Mouse (Mus musculus) thymus, postnatal 0 days (tissue): ENCODE data around the gene Tgfbr3. TPM values are rescaled to one million over a fixed set of nuclear protein-coding genes. Genes with fewer than 3 reads are reported as not detected.

ENCODE experiments used
- DNase-seq: peaks from one replicate; pipeline ENCODE4 v3.0.0-alpha.2; 2015; ENCODE audit warnings: low spot score
- polyA plus RNA-seq: library from polyadenylated mRNA; unstranded; fragments of >200 nt; fragmentation: Nextera tagmentation; extraction: Ambion mirVana; gene quantifications from 2 replicates; pipeline ENCODE4 v1.2.1, GENCODE M21; 2015

Tgfbr3 gene
- polyA plus RNA-seq, 1 experiment from 2014 or later, result 11.5 TPM

DNA sequence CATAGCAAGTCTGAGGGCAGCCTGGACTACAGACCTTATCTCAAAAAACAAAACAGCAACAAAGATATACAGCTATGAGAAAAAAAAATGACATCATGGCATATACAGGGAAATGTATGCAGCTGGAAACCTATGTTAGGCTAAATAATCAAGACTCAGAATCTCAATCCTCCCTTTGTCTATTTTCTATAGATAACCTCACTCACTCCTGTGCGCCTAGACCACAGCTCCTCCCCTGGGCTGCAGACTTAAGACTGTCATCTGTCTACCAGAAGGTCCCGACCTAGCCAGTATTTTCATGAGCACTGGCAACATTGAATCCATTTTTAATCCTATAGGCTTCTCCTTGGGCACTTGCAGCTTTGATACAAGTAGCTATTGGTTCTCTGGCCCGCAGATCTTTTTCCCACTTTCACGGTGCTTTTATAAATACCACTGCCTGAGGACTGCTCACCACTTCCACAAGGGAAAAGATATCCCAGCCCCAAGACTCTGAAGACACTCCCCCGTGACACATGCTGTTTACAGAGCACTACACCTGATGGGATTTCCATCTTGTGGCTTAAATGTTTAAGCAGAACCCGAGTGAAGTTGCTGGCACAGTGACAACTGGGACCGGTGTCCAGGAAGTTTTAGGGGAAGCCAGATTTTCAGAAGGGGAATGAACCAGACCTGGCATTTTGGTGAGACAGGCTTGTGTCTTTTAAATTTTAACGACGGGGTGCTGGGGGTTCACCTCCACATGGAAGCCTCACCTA is 138.7 kb downstream of the Tgfbr3 start:
- no peak for DNase-seq

DNA sequence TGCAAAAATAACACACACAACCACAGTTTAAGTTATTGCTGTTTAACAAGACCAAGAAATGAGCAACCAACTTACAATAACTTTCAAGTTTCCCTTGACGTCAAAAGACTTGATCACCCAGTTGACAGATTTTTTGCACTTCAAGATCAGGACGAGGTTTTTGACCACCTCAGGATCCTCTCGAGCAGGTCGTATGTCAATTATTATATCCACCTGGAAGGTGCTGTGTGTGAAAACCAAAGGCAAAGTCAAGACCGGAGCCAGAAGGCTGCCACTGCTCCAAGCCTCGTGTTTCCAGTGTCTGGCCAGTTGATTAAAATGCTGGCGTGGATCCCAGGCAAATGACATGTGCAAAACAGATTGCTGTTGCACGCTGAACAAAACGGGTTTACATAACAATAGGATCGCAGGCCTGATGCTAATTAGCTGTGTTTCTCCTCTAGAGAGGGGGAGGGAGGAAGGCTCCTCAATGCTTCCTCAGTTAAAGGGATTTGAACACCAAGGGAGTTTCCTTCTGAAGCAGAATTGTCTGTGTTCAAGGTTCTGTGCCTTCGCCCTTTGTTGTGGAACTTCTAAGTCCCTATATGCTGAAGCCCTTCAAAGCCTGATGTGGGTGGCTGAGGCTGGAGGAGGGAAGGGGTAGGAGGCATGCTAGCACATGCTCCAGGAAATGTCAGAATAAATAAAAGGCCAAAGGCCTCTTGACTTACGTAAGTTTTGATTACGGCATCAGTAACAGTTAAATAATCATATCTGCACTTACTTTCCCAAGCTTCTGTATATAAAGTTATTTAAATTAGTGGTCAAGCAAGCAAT is 141.3 kb downstream of the Tgfbr3 start:
- DNase-seq, result peak; percentile 32

DNA sequence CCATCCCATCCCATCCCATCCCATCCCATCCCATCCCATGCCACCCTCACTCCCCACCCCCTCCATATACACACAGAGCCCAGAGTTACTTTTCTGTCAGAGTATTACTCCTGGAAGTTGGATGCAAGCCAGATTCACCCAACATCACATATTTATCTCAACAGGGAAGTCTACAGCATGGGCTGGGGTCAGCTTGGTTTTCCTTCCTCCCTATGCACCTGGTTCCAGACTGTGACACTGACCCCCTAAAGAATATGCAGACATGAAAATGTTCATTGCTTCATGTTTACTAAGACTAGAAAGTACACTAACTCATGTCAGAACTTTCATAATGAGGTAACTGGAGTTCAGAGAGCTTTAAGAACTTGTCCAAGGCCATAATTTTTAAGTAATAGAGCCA is 142.0 kb downstream of the Tgfbr3 start:
- no peak for DNase-seq

DNA sequence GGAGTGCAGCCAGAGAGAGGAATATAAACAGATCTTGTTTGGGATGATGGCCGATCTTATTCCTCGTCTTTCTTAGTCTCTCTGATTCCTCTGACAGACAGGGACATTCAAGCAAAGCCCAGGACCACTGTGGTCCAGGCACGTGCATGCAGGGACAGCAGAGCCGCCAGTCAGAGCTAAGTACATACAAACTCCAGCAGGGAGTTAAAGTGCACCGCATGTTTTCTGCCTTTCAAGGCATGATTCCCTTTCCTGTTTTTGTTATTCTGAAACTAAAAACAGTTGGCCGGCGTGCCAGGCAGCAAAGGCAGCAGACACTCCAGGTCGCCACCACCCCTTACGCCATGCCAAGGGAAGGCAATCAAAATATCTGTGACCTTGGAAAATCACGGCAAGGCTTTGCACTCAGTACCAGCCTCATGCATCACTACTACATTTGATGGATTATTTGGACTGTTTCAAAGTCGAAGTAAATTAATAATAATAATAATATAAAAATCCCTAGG is 143.3 kb downstream of the Tgfbr3 start:
- no peak for DNase-seq

DNA sequence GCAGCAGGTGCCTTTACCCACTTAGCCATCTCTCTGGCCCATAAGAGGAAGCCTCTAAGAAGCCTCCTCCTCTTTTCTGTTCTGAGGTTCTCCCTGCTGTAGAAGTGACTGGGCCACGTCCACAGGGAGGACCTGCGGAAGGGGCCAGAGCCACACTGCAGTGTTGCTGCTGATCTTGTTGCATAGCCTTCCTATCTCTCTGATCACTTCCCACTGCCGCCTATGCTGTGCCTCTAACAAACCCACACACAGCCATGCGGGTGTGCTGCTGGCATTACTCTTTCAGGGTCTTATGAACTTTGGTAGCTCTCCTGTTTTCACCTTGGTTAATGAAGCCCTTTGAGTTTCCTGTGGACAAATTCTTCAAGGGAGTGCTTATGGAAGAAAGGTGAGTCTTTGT is 144.3 kb downstream of the Tgfbr3 start:
- no peak for DNase-seq

DNA sequence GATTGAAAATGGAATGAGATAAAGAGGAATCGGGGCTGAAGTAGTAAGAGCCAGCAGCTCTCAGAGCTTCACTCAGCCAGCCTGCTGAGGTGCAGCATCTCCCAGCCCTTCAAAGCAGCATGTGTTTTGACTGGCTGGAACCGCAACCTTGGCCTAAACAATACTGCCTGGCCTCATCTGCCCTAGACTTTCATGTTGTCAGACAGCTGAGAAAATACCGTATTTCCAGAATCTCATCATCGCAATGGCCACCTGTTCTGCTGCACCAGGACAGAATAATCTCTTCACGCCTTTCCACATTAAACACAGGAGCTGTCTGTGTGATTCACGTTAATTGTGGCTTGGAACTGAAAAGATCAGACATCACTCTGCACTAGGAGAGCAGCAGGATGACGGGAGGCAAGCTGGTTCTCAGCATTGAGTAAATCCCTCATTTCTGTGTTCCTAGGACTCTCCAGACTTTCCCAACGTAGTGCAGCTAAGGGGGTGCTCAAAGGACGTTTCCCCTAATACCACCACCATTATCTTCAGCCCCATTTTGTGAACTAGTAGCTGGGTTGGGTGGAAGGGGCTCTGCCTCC is 145.1 kb downstream of the Tgfbr3 start:
- DNase-seq, result no peak

DNA sequence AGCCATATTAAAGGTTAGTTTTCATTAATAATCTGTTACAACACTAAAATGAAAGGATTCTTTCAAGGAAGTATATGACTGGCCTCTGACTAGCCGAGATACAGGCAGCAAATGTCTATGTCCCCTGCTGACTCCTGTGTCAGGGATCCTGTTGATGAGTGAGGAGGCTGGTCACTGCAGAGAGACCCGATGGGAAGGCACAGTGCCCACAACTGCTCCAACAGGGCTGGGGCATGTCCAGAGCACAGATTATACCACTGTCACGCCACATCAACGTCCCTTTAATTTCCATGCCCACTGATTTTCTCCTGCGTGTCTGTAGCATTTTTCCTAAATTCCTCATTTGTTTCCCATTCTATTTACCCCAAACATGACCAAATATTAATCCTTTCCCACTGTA is 146.0 kb downstream of the Tgfbr3 start:
- no peak for DNase-seq

DNA sequence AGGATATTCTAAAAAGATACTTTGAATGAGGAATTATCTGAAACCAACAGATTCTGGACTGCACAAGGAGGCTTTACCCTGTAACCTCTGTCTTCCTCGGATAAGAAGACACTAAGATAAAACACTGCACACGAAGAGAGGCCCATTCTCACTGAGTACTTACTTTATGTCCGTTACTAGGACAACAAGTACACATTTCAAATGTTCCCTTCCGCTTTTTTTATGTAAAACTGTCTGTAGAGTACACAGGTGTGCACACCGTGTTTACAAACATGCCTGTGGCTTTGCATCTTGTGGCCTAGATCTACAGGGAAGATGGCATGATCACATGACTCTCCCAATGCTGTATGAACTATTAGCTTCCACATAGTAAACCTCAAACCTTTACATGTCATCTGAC is 146.6 kb downstream of the Tgfbr3 start:
- peak; percentile 65 for DNase-seq

DNA sequence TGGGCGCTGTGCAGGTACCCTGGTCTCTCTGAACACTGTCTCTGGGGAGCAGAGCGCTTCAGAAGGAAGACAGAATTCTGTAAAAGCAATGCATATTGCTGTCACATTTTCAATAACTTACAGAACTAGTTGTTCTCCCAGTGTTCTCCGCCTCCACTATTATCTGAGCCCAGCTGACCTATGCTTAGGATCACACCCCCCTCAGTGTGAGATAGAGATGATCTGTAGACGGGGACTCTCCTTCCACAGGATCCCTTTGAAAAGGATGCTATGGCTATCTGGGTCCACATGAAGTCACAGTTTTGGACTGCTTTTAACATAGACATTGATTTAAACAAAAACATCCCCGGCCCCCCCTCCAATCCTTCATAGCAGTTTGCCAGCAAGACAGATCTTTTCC is 148.1 kb downstream of the Tgfbr3 start:
- no peak for DNase-seq

DNA sequence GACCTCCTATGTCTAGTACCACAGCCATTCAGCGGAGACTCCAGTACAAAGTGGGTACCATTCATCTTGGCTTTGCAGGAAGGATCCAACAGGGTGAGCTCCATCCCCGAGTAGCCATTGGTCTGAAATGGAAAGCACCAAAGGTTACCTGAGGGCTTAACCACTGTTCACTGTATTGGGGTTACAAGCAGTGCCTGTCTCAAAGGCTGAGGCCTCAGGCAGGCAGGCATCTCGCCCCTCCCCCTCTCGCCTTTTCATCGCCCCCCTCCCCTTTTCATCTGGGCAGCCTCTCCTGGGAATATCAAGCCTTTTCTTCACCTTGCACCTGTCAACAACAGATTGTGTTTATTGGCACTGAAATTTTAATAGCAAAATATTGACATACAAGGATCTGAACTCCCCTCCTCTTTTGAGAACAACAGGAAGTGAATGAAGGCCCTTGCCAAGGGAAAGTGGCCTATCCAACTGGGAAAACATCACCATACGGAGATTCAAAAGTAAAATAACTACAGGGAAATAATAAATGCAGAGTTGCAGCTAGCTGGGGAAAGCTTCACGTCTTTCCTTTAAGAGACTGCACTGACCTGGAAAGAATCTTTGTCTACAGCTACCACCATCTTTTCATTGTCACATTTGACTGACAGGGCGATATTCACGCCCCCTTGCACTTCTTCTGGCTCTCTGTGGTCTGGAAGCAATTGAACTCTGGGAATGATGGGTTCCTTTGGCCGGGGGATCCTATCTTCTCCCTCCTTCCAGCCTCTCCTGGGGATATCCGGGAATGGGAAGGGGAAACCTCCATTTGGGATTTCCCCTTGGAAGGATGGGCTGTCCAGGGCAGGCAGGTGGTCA is 149.4 kb downstream of the Tgfbr3 start:
- no peak for DNase-seq

DNA sequence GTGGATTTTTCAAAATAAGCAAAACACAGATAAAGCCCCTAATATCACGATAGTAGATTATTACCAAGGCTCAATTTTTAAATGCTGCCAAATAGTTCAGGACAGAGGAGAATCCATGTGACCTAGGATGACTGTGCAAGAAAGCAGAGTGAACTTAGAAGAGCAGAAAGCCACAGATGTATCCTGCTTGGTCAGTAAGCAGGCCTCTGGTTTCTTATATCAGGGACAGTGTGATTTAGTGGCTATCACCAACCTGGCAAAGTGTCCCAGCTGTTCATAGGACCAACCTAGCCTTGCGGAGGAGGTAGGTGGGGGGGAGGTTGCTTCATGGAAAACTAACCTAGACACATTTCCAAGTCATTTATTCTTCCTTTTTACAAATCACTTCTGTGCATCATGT is 156.1 kb downstream of the Tgfbr3 start:
- no peak for DNase-seq

DNA sequence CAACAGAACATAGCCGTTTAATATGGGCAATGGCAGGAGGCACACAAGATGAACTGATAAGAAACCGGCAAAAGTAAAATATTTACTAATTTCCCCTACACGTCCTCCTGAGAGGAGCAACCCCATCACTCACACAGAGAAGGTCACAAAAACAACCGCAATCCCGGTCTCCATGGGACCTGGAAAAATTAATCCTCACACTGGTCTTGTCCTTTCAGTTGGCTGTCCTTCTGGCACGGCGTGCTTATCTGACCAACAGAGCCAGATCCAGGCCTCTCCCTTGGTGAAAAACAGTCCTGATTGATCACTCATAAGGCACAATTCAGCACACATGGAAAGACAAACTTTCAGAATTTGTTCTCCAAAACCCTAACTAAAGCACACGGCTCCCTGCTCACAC is 157.2 kb downstream of the Tgfbr3 start:
- no peak for DNase-seq

DNA sequence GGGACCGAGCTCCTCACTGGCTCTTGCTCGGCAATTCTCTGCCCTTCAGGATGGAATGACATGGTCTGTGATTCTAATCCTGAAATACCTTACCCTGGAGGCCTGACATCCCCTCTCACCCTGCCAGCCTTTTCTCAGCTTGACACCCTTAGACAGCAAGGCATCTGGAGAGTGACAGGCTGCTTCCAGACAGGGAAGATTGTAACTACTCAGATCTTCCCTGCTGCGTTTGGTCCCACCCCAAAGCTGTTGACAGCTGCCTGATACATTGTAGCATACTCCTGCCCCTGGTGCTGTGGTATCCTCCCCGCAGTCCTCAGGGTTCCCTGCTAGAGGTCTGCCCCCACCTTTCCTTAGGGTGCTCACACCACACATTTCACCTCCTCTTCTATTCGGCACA is 160.1 kb downstream of the Tgfbr3 start:
- no peak for DNase-seq

DNA sequence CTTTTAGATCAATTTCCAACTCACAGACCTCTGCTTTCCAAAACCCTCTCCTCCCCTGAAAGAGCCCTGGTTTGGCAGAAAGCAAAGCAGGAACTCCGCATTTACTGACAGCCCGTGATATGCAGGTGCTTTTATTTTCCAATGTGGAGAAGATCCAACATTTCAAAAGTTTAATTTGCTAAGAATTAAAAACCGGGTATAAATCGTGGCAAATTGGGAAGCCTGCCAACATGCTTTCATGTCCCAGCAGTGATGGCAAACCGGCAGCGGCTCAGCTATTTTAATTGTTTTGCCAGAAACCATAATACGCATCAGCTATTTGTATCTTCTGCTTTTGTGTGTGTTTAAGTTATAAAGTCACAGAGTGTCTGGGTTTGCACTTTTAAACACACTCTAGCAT is 162.9 kb downstream of the Tgfbr3 start:
- no peak for DNase-seq

DNA sequence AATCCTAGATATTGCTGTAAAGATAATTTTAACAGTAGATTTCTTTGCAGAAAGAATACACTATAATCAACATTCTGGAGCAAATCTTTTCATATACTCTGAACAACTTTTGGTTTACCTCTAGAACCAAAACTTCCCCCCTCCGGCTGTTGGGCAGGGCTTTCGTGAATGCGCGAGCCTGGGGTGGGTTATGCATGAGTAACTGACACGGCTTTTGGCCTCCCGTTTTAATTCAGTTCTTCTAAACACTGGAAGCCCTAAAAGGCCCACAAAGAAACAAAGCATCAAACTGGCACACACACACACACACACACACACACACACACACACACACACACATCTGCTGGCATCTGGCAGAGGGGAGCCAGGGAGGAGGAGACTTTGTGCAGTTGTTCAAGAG is 164.3 kb downstream of the Tgfbr3 start:
- no peak for DNase-seq

DNA sequence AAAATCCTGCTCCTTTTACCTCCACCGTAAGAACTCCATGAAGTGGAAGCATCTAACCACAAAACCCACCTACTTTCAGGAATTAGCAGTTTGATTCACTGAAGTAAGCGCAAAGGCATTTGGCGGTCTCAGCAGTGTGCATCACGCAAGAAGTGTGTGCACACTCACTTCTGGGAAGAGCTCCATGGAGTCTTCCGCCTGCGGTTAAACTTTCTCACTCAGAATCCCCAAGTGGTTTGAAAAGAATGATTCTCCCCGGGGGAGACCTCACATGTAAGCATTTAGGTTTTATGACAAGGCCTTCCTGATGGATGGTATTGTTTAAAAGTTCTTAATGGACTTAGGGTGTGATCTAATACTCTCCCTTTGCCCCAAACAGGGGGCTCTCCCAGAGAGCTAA is 164.9 kb downstream of the Tgfbr3 start:
- DNase-seq, result no peak

DNA sequence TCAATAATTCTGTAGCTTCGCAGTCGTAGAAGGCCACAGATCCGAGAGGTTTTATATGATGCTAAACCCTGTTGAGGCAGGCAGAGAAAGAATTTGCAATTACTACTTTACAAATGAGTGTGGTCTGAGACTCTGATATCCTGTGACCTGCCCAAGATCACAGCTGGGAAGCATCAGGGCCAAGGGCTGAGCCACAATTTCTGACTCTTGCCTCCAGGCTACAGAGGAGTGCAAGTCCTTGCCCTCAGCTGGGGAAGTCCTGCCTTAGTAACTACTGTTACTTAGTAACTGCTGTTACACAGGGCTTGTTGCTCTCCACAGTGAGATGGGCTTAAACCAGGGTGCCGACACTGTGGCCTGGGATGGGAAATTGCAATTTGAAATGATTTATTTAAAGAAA is 166.8 kb downstream of the Tgfbr3 start:
- no peak for DNase-seq

DNA sequence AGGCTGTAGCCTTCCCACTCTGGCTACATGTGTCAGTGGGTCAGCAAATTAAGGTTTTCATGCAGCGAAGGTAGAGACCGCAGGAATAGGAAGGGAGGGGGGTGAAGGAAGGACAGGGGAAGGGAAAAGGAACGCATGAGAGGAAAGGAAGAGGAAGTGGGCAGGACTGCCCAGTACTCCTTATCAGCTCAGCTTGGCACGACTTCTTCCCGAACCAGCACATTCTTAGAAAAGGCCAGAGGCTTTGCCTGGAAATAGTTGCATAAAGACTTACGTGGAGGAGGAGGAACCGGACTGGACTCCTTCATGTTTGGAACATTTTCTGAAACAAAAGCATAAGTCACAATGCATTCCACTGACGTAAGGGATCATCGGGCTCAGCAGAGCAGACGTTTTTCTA is 168.3 kb downstream of the Tgfbr3 start:
- no peak for DNase-seq

DNA sequence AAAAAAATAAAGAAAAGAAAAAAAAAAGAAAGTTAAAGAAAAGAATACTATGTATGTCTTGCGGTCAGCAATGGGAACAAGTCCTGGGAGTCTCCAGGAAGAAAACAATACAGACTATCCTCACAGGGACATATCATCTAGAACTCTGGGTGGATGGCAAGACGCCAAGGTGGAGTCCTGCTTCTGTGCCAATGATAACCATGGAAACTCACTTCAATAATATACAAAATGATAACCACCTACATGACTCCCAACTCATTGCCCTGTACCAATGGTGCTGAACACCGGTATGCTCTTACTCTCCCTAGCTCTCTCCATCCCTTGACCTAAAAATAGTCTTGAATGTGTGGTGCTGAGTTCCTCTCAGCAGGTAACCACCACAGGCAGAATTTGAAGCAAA is 168.8 kb downstream of the Tgfbr3 start:
- DNase-seq, result no peak

DNA sequence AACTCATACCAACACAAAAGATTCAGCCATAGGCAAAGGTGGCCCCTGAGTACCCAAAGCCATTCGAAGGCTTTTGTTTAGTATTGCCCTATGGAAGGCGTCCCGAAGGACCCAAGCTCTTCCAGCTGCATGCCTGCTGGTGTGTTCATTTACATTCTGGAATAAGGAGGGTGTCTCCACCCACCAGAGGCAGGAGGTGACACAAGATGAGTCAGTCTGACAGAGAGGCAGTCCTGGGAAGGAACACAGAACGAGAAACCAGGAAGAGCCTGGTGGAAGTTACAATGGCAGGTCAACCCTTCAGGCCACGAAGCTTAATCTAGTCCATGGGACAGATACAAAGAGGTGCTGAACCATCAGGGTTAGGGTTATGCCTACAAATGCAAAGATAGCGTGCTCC is 169.5 kb downstream of the Tgfbr3 start:
- DNase-seq, result no peak

DNA sequence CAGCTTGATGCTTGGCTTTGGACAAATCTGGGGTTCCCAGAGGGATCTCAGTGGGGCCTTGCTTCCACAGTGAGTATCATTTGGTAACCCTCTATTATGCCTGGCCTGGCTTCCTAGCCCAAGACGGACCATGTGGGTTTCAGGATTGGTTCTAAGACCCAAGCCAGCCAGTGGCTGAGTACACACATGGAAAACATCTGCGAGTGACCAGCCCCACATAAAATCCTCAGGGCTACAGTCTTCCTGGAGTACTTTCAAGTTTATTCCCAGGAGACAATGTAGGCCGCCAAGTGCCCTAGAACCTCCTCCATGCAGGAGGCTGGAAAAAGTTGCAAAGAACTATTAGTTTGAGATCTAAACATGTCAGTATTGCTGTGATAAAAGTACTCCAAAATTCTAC is 172.6 kb downstream of the Tgfbr3 start:
- no peak for DNase-seq
